Mouse (Mus musculus) R1 (cell line): ENCODE measurements at regions not wholly inside any gene's neighbourhood (a gene's known extent, or its start where the extent isn't known, plus 50 kb on each side); places are given as distances from the start of the nearest gene placed in this dataset.

Source experiments
- DNase-seq: peaks from one replicate; pipeline ENCODE4 v3.0.0-alpha.2; 2018; ENCODE audit warnings: low read depth, low spot score

DNA sequence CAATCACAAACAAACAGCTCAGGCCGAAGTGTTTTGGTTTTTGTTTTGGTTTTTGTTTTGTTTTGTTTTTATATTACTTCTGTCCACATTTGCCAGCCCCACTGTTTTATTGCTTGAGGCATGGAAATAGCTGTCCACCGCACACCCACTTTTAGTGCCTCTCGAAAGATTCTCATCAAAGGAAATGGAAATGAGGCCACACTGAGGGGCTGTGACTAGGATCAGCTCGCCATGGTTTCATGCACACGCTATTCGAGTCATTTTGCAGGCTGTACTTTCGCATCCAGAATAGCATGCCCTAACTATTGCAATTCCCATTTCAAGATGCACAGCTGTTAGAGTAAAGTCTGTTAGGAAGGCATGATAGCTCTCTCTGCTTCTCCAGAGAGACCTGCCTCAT lies 1543.4 kb upstream of the Tenm3 start:
- DNase-seq = no peak

DNA sequence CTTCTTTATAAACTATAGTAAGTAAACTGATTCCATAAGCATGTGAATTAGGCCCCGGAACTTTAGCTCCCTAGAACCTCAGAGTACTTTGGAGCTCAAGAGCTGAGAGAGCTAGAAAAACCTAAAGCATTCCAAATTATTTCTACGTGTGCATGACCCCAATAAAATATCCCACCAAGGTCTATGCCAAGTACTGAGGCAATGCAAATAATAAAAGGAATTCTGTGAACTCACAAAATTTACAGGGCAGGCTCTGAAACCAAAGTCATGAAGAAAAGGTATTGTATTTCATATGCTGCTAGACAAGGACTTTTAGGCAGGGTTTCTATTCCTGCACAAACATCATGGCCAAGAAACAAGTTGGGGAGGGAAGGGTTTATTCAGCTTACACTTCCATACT lies 1539.9 kb upstream of the Tenm3 start:
- no peak for DNase-seq

DNA sequence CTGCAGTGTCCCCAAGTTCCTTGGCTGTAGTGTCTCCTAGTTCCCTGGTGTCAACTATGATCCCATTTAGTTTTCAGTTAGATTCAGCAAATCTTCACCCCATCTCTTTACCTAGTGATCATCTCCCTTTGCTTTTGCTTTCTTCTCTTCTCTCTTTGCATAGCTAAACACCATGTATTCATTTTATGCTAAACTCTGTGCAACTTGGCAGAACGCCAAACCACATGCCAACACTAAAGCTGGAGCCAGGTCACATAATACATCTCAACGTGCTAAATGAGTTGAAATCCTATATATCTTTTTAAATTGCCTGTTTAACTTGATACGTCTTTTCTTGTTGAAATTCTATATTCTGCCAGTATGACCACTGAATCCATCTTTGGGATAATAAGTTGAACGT lies 1536.0 kb upstream of the Tenm3 start:
- DNase-seq = no peak

DNA sequence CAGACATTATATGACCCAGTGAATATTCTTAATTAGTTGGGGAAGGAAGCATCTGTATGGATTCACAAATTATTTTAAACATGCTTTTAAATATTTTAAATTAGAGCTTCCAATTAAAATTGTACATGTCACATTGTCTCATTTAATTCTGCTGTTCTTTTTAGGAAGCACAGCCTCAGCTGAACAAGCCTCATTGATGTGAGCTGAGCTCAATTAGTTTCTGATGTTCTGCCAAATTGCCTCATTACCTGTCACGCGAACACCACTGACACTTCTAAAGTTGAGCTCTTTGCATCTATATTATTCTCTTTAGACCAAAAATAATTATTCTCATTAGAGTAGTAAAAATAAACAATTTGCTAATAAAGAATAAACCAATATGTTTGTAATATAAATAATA lies 1530.0 kb upstream of the Tenm3 start:
- DNase-seq = no peak

DNA sequence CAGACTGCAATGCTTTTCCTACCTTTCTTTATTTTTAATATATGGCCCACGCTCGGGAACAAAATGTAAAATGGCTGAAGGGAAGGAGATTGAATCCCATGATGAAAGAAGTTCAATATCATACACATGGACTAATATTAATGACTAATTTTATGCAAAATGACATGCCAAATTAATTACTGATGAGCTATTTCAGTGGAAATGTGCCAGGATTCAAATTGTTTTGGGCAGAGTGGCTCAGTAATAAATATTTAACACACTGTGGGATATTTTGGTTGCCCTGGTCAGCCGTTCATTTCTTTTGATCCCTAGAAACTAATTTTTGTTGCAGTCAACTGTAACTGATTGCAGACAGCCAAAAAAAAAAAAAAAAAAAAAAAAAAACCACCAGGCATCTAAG lies 1482.7 kb upstream of the Tenm3 start:
- no peak for DNase-seq

DNA sequence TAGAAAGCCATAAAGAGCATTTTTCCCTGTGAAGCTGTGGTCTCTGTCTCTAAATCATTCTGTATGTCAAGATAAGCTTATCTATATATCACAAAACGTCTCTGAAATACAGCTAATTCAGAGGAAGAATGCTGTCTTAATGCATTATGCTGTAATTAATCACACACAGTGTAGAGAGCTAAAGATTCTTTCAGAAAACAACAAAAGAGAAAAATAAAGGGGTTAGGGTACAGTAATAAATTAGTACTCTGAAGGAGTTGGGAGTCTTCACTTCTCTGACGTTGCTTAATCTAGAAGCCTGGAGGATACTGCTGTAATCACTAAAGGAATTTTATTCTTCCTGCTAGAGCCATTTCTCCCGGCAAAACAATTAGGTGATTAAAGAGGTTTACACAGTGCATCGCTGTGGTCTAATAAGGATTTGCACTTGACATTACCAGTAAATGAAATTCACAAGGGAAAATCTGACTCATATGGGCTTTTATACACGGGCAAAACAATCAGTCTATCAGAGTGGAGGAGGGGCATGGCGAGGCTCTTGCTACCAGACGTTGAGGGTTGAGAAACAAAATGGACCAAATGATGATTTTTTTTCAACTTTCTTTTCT lies 1477.7 kb upstream of the Tenm3 start:
- no peak for DNase-seq

DNA sequence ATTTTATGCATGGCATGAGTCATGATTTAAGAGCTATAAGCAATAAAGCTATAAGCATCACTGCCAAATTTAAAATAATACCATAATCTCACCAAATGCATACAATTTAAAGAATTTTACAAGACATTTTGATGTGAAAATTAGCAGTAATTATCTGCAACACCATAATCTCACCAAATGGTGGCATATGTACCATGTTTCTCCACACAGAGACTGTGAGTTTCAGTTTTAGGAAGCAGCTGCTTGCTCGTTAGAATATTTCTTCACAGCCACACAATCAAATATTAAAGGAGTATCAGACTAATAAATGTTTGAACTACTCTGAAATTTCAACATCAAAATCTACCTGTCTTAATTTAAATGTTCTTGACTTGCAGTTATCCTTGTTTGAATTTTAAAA lies 1472.9 kb upstream of the Tenm3 start:
- no peak for DNase-seq

DNA sequence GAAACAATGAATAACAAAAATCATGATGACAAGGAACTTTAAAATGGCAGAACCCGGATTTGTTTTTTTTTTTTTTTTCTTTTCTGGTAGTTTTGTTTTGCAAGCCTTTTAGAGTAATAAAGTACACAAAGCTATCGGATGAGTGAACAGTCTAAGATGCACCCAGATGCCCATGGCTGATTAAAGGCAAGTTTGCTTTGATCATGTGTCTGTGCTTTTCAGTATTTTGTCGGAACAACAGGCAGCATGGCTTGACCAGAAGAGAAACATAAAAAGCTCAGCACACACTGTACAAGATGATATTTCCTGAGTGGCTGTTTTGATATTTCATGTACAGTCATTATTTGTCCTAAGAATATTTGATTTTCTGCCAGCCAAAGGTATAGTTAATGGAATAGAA lies 1466.6 kb upstream of the Tenm3 start:
- DNase-seq = no peak

DNA sequence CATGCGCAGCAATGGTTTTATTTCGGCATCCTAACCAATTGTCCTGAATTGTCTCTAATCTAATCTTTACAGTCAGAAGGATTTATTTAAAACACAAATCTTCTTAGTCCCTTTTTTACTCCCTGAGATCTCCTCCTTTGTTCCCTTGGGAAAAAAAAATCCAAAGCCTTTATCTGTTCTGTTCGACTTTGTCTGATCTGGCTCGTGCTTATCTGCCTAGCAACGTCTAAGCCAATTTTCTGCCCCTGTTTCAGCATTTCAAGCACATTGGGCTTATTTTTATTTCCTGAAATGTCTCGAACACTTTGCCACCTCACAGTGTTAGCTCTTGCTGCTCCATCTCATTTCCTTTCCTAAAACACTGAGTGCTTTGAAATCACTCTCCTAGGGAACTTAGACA lies 1456.6 kb upstream of the Tenm3 start:
- DNase-seq = no peak

DNA sequence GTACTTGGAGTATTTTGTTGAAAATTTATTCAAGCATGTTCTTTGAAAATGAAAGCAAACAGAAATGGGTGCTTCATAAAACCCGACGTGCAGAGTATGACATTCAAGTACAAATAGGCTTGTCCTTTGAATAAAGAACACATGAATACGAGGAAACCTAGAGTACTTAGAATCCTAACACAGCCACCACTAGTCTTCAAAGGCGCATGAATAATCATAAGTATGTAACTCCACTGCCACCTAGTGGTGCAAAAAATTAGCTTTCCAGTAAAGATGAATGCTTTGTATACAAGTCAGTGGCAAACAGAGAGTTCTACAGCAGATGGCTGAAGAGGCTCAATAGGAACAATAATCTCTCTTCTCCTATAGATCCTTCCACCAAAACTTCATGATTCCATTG lies 1449.8 kb upstream of the Tenm3 start:
- DNase-seq = peak; percentile 83

DNA sequence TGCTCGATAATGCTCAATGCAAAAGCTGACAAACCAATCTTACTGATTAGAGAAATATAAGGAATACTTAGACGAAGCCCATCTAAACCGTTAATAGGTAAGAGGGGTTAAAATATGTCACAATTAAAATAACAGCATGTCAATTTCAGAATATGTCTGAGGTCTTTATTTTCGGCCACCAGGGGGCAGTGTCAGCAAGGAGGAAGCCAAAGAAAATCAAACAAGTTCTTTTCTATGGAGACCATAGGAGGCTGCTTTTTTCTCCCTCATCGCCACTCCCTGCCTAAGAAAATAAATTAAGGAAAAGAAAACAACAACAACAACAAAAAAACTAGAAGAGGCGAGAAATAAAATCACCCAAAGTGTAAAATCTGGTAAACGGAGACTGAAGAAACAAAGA lies 1448.4 kb upstream of the Tenm3 start:
- DNase-seq = peak; percentile 51

DNA sequence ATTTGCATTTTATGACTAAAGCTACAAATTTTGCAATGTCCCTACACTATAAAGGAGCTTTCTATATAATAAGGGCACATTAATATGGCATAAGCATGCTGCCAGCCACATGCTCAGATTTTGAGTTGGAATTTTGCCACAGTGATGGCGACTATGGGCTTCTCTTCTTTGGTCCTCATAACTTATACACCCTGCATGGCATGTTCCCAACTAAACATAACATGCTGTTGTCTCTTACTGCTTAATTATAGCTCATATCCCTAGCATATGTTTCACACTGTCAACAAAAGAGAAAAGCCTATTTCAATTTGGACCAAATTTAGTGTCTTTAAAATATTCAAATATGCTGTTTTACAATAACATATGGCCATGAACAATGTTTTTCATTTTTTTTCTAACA lies 1432.6 kb upstream of the Tenm3 start:
- DNase-seq = no peak

DNA sequence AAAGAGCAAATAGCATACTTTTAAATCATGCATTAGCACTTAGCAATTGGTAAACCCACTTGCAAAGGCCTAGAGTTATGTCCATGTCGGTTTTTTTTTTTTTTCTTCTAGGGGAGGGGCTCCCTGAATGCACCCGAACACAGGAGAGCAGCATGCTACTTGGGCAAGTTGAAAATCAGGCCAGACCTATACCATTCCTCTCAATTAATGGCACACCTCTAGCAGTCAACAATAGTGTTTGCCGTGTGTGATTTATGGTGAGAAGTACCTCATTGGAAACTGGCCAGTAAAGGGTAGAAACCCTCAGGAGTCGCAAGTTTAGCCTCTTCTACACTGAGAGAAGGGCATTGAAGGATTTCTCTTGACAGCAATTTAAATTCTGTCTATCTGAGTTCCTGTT lies 1421.0 kb upstream of the Tenm3 start:
- no peak for DNase-seq
